Mouse (Mus musculus): ENCODE data around the gene Olfr922. TPM values are rescaled to one million over a fixed set of nuclear protein-coding genes. Genes with fewer than 3 reads are reported as not detected.

Gene Olfr922
- not detected in 2 replicates for polyA plus RNA-seq (2014; fragmentation: Nextera tagmentation; extraction: Ambion mirVana)

DNA sequence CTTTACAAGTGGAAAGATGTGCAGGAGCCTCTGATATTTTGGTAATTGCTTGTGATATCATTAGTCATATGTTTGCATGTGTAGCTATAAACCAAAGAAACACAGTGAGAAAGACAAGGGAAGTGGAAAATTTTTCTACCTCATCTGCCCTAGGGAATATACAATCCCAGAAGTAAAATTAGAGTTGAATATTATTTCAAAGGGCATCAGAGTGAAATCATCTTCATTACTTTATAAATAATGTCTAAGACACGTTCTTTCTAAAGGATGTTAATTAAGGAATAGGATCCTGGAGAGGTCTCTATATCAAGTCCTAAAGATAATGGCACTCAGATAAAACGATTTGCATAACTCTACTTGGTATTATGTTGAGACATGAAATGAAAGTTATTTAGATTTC lies at the start of gene Olfr922:
Gene Olfr922, plus strand, starts transcription at position 301 of the 400 bp plus-strand sequence.
- H3K27ac ChIP-seq (replicated peaks; ENCODE audit: low read depth, low read length), result no peak within 1 kb of the TSS
- DNase-seq (ENCODE audit: low spot score) (no peak), ATAC-seq (ENCODE audit: low read depth) (no peak)
- 64% methylated on average over 2 of the region's 2 CpGs for WGBS
- no peaks in the 10 kb centered on the region for H3K36me3 ChIP-seq (ENCODE audit: control insufficient read depth, insufficient read depth, low read length)
- no peak within 1 kb of the TSS for H3K9ac ChIP-seq (ENCODE audit: low read depth, low read length)
- H3K9me3 ChIP-seq (ENCODE audit: control insufficient read depth, low read length), result no peaks in the 10 kb centered on the region
- no peak within 1 kb of the TSS for H3K4me3 ChIP-seq (ENCODE audit: low read depth, low read length)
- H3K4me2 ChIP-seq (ENCODE audit: low read depth, low read length), result no peak within 1 kb of the TSS
- H3K27me3 ChIP-seq (replicated peaks; ENCODE audit: control insufficient read depth, insufficient read depth, low read length), result no peaks in the 10 kb centered on the region
- no peaks in the 10 kb centered on the region for H3K4me1 ChIP-seq (ENCODE audit: control insufficient read depth, insufficient read depth, low read length)

DNA sequence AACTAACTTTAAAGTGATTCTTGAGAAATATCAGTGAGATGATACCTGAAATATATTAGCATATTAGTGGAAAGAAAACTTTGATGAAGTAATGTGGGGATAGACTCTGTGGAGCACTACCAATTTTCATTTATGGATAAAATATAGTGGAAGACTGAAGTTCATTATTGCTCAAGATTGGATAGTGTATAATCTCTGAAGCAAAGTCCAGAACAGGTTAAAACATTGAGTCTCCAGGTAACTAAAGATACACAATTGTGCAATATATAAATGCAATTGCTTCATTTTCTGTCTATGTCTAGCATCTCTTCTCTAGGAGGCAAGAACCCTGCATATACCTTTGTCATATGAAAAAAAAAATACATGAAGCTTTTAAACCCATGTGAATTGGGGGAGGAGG lies 41.6 kb upstream of the Olfr922 start, which contains the start of gene Olfr921:
Gene Olfr921, plus strand, starts transcription at position 301 of the 400 bp plus-strand sequence.
- Histone ChIP-seq H3K27ac (replicated peaks; ENCODE audit: low read depth, low read length) (no peak within 1 kb of the TSS), H3K4me2 (ENCODE audit: low read depth, low read length) (no peak within 1 kb of the TSS), H3K4me1 (ENCODE audit: control insufficient read depth, insufficient read depth, low read length) (no peaks in the 10 kb centered on the region), H3K9me3 (ENCODE audit: control insufficient read depth, low read length) (no peaks in the 10 kb centered on the region), H3K9ac (ENCODE audit: low read depth, low read length) (no peak within 1 kb of the TSS), H3K27me3 (replicated peaks; ENCODE audit: control insufficient read depth, insufficient read depth, low read length) (no peaks in the 10 kb centered on the region), H3K36me3 (ENCODE audit: control insufficient read depth, insufficient read depth, low read length) (no peaks in the 10 kb centered on the region), H3K4me3 (ENCODE audit: low read depth, low read length) (no peak within 1 kb of the TSS)
- DNase-seq (ENCODE audit: low spot score) (no peak), ATAC-seq (ENCODE audit: low read depth) (no peak)

DNA sequence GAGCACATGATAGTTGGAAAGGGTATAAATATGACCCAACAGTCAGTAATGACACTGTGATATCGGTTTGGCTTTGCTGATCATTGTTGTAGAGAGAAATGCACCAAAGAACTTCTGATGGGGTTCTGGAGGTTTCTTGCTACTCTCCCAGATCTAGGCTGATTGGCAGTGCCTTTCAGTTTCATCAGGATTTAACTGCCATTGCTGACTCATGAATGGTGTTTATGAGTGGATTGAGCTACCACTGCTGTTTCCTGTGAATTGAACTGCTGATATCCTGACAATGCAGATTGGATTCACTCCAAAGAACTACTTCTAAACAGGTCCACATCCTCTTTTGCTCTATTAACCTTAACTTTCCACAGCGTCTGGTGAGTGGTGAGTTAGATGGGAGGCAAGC lies 21.7 kb upstream of the Olfr922 start:
- Histone ChIP-seq H3K4me3 (ENCODE audit: low read depth, low read length) (no peak overlapping the region), H3K27ac (replicated peaks; ENCODE audit: low read depth, low read length) (no peak overlapping the region), H3K36me3 (ENCODE audit: control insufficient read depth, insufficient read depth, low read length) (no peaks in the 10 kb centered on the region), H3K9me3 (ENCODE audit: control insufficient read depth, low read length) (no peaks in the 10 kb centered on the region), H3K4me1 (ENCODE audit: control insufficient read depth, insufficient read depth, low read length) (no peaks in the 10 kb centered on the region), H3K9ac (ENCODE audit: low read depth, low read length) (no peak overlapping the region), H3K4me2 (ENCODE audit: low read depth, low read length) (no peak overlapping the region), H3K27me3 (replicated peaks; ENCODE audit: control insufficient read depth, insufficient read depth, low read length) (no peaks in the 10 kb centered on the region)
- ATAC-seq (ENCODE audit: low read depth) (no peak), DNase-seq (ENCODE audit: low spot score) (no peak)
- WGBS, result 85% methylated on average over 2 of the region's 2 CpGs

DNA sequence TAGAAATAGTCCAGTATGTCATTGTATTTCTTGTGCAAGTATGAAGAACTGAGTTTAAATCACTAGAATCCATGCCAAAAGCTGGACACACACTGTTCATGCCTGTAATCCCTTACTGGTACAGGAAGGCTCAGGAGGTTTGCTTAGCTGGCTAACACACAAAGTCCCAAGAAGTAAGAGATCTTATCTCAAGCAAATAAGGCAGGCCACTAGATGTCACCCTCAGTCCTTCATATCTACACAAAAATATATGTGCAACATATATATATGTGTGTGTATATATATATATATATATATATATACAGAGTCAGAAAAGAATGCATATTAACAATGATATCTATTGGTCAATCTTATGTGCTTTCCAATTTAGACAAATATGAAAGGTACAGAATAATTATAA lies 8.7 kb upstream of the Olfr922 start:
- Histone ChIP-seq H3K27me3 (replicated peaks; ENCODE audit: control insufficient read depth, insufficient read depth, low read length) (no peaks in the 10 kb centered on the region), H3K27ac (replicated peaks; ENCODE audit: low read depth, low read length) (no peak overlapping the region), H3K4me2 (ENCODE audit: low read depth, low read length) (no peak overlapping the region), H3K4me1 (ENCODE audit: control insufficient read depth, insufficient read depth, low read length) (no peaks in the 10 kb centered on the region), H3K9ac (ENCODE audit: low read depth, low read length) (no peak overlapping the region), H3K36me3 (ENCODE audit: control insufficient read depth, insufficient read depth, low read length) (no peaks in the 10 kb centered on the region), H3K9me3 (ENCODE audit: control insufficient read depth, low read length) (no peaks in the 10 kb centered on the region), H3K4me3 (ENCODE audit: low read depth, low read length) (no peak overlapping the region)
- no peak for ATAC-seq (ENCODE audit: low read depth)
- DNase-seq (ENCODE audit: low spot score), result peak; percentile 29

DNA sequence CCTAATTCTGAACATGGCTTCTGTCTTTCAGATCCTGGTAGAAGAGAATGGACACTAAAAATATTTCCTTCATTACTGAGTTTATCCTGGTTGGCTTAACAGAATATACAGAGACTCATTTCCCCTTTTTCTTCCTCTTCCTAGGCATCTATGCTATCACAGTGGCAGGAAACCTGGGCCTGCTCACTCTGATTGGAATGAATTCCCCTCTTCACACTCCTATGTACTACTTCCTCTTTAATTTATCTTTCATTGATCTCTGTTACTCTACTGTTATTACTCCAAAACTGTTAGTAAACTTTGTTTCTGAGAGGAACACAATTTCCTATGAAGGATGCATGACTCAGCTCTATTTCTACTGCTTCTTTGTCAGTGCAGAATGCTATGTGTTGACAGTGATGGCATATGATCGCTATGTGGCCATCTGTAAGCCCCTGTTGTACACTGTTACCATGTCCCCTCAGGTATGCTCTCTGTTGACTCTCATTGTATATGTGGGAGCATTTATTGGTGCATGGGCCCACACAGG lies 1.1 kb downstream of the Olfr922 start:
- Histone ChIP-seq H3K9me3 (ENCODE audit: control insufficient read depth, low read length) (no peaks in the 10 kb centered on the region), H3K4me3 (ENCODE audit: low read depth, low read length) (no peak overlapping the region), H3K4me2 (ENCODE audit: low read depth, low read length) (no peak overlapping the region), H3K27ac (replicated peaks; ENCODE audit: low read depth, low read length) (no peak overlapping the region), H3K27me3 (replicated peaks; ENCODE audit: control insufficient read depth, insufficient read depth, low read length) (no peaks in the 10 kb centered on the region), H3K4me1 (ENCODE audit: control insufficient read depth, insufficient read depth, low read length) (no peaks in the 10 kb centered on the region), H3K36me3 (ENCODE audit: control insufficient read depth, insufficient read depth, low read length) (no peaks in the 10 kb centered on the region), H3K9ac (ENCODE audit: low read depth, low read length) (no peak overlapping the region)
- no peak for DNase-seq (ENCODE audit: low spot score)
- 83% methylated on average over 1 of the region's 1 CpGs for WGBS
- no peak for ATAC-seq (ENCODE audit: low read depth)

DNA sequence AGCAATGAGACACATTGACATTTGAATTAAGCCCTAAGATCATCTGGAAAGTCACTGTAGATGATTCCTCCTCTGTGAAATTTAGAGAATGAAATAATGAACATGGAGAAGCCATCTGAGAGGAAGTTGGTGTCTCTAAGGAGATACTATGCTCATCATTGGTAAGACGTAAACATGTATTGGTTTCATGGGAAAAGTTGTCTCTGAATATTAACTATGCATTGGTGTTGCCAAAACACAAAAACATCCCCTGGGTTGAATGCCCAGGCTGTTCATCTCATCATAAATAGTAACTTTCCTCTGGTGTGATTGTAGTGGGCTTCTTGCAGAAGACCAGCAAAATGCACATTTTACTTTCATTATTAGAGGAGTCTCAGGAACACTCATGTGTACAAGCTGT lies 11.8 kb downstream of the Olfr922 start, which contains the start of gene Olfr923:
Gene Olfr923, plus strand, starts transcription at position 301 of the 400 bp plus-strand sequence.
- ATAC-seq (ENCODE audit: low read depth) (no peak), DNase-seq (ENCODE audit: low spot score) (no peak)
- Histone ChIP-seq H3K27ac (replicated peaks; ENCODE audit: low read depth, low read length) (no peak within 1 kb of the TSS), H3K4me1 (ENCODE audit: control insufficient read depth, insufficient read depth, low read length) (no peaks in the 10 kb centered on the region), H3K9me3 (ENCODE audit: control insufficient read depth, low read length) (no peaks in the 10 kb centered on the region), H3K4me2 (ENCODE audit: low read depth, low read length) (no peak within 1 kb of the TSS), H3K9ac (ENCODE audit: low read depth, low read length) (no peak within 1 kb of the TSS), H3K4me3 (ENCODE audit: low read depth, low read length) (no peak within 1 kb of the TSS), H3K27me3 (replicated peaks; ENCODE audit: control insufficient read depth, insufficient read depth, low read length) (no peaks in the 10 kb centered on the region), H3K36me3 (ENCODE audit: control insufficient read depth, insufficient read depth, low read length) (no peaks in the 10 kb centered on the region)
- 80% methylated on average over 1 of the region's 1 CpGs for WGBS

DNA sequence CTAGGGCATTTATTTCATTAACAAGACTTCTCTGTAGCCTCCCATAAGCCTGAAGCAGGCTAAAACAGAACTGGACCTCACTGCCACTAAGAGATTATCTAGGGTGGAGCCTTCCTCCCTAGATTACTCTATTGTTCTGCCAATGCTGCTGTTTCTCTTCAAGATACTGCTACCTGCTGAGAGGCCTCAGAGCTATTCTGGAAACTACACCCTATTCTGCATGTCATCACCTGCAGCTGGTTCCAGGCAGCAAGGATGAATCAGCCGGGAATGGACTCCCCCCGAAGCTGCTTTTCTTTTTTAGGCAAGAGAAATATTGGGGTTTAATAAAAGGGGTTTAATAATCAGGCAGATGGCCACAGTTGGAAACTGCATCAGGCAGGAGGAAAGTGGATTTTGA lies 18.6 kb downstream of the Olfr922 start:
- Histone ChIP-seq H3K27ac (replicated peaks; ENCODE audit: low read depth, low read length) (no peak overlapping the region), H3K4me1 (ENCODE audit: control insufficient read depth, insufficient read depth, low read length) (no peaks in the 10 kb centered on the region), H3K36me3 (ENCODE audit: control insufficient read depth, insufficient read depth, low read length) (no peaks in the 10 kb centered on the region), H3K27me3 (replicated peaks; ENCODE audit: control insufficient read depth, insufficient read depth, low read length) (no peaks in the 10 kb centered on the region), H3K4me2 (ENCODE audit: low read depth, low read length) (no peak overlapping the region), H3K9ac (ENCODE audit: low read depth, low read length) (no peak overlapping the region), H3K4me3 (ENCODE audit: low read depth, low read length) (no peak overlapping the region), H3K9me3 (ENCODE audit: control insufficient read depth, low read length) (no peaks in the 10 kb centered on the region)
- no peak for ATAC-seq (ENCODE audit: low read depth)
- DNase-seq (ENCODE audit: low spot score), result no peak
- WGBS, result 82% methylated on average over 2 of the region's 2 CpGs

DNA sequence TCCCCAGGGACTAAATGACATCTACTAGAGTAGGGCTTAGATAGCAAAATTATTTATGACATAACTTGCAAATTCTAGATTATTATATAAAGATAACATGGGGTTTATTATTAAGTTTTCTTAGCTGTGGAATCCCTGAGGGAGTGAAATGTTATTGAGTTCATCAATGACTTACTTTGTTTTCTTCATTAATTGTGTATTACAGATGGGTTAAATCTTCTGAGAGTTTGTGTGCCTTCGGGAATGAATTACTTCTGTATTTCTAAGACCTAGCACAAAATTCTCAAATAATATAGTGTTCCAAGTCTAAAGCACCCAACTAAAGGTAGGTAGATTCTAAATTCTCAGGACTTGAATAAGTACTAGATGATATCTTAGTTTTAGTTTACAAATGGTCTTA lies 29.7 kb downstream of the Olfr922 start, which contains the start of gene Olfr924:
Gene Olfr924, plus strand, starts transcription at position 301 of the 400 bp plus-strand sequence.
- 78% methylated on average over 1 of the region's 1 CpGs for WGBS
- ATAC-seq (ENCODE audit: low read depth) (no peak), DNase-seq (ENCODE audit: low spot score) (no peak)
- no peaks in the 10 kb centered on the region for H3K36me3 ChIP-seq (ENCODE audit: control insufficient read depth, insufficient read depth, low read length)
- H3K4me3 ChIP-seq (ENCODE audit: low read depth, low read length), result no peak within 1 kb of the TSS
- no peaks in the 10 kb centered on the region for H3K9me3 ChIP-seq (ENCODE audit: control insufficient read depth, low read length)
- H3K9ac ChIP-seq (ENCODE audit: low read depth, low read length), result no peak within 1 kb of the TSS
- no peak within 1 kb of the TSS for H3K4me2 ChIP-seq (ENCODE audit: low read depth, low read length)
- no peaks in the 10 kb centered on the region for H3K27me3 ChIP-seq (replicated peaks; ENCODE audit: control insufficient read depth, insufficient read depth, low read length)
- H3K27ac ChIP-seq (replicated peaks; ENCODE audit: low read depth, low read length), result no peak within 1 kb of the TSS
- H3K4me1 ChIP-seq (ENCODE audit: control insufficient read depth, insufficient read depth, low read length), result no peaks in the 10 kb centered on the region

DNA sequence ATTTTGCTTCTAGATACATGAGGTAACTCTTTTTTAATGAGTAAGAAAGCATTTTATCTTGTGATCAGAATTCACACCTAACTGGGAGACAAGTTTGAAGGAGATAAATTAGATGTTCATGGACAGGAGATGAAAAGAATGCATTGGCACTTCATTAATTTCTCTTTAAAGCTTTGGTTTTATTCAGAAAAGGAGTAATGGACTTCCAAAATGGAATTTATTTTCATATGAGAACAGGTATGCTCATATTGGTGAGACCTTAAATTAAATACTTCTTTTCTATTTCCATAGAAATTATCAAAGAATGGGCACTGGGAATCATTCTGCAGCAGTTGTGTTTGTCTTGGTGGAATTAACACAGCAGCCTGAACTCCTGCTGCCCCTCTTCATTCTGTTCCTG lies 40.3 kb downstream of the Olfr922 start, which contains the start of gene Olfr26:
Gene Olfr26, plus strand, starts transcription at position 301 of the 400 bp plus-strand sequence.
- Histone ChIP-seq H3K27ac (replicated peaks; ENCODE audit: low read depth, low read length) (no peak within 1 kb of the TSS), H3K9me3 (ENCODE audit: control insufficient read depth, low read length) (no peaks in the 10 kb centered on the region), H3K27me3 (replicated peaks; ENCODE audit: control insufficient read depth, insufficient read depth, low read length) (no peaks in the 10 kb centered on the region), H3K4me3 (ENCODE audit: low read depth, low read length) (no peak within 1 kb of the TSS), H3K4me1 (ENCODE audit: control insufficient read depth, insufficient read depth, low read length) (no peaks in the 10 kb centered on the region), H3K9ac (ENCODE audit: low read depth, low read length) (no peak within 1 kb of the TSS), H3K36me3 (ENCODE audit: control insufficient read depth, insufficient read depth, low read length) (no peaks in the 10 kb centered on the region), H3K4me2 (ENCODE audit: low read depth, low read length) (no peak within 1 kb of the TSS)
- ATAC-seq (ENCODE audit: low read depth) (no peak), DNase-seq (ENCODE audit: low spot score) (no peak)
